Mouse (Mus musculus): ENCODE measurements at regions not wholly inside any gene's neighbourhood (a gene's known extent, or its start where the extent isn't known, plus 50 kb on each side); places are given as distances from the start of the nearest gene placed in this dataset.

DNA sequence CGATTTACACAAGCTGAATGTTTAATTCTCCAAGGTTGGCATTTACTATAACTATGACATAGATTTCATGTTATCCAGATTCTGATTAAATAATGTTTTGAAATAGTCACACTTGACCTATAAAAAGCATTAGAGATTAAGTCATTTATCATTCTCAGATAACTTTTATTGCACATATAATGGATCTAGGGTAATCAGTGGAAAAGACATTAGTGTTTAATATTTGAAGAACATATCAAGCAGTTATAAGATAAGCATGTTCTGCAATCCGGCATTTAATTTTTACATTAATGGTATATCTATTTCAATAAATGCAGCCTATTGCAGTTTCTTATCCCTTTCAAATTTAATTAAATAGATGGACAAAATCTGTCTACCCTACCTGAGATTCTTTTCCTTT, 1114.5 kb downstream of the Pla2g4a start:
- Histone ChIP-seq H3K27me3 (ENCODE audit: control insufficient read depth, insufficient read depth, low read depth, low read length) (no peaks in the 10 kb centered on the region), H3K9me3 (replicated peaks; ENCODE audit: control insufficient read depth, low read length) (no peaks in the 10 kb centered on the region), H3K4me3 (ENCODE audit: low read depth, low read length) (no peak overlapping the region), H3K4me1 (ENCODE audit: control insufficient read depth, low read depth, low read length) (no peaks in the 10 kb centered on the region), H3K36me3 (ENCODE audit: control insufficient read depth, insufficient read depth) (no peaks in the 10 kb centered on the region), H3K4me2 (ENCODE audit: low read depth, low read length) (no peak overlapping the region), H3K9ac (ENCODE audit: low read depth, low read length) (no peak overlapping the region), H3K27ac (ENCODE audit: low read length) (no peak overlapping the region)
- WGBS (ENCODE audit: insufficient replicate concordance): 55% methylated on average over 2 of the region's 2 CpGs
- no peak for ATAC-seq (ENCODE audit: low read depth)

DNA sequence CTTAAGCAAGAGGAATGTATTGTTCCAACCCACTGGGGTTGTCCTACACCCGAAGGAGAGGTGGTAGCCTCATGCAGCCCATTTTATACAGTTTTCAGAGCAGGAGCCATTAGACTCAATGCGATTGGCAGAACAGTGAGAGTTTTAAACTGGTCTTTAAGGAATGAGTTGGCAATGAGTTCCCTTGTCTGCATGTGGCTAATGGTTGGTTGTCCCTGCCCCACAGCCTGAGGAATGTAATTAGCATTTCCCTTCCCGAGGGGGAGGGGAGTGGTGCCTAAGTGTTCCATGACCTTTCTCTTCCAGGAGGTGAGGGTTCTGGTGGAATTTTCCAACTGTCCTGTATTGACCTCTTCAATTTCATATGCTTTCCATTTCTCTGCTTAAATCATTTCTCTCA, 1137.9 kb downstream of the Pla2g4a start:
- no peaks in the 10 kb centered on the region for H3K9me3 ChIP-seq (replicated peaks; ENCODE audit: control insufficient read depth, low read length)
- no peak for ATAC-seq (ENCODE audit: low read depth)
- H3K36me3 ChIP-seq (ENCODE audit: control insufficient read depth, insufficient read depth): no peaks in the 10 kb centered on the region
- no peak overlapping the region for H3K27ac ChIP-seq (ENCODE audit: low read length)
- no peak overlapping the region for H3K9ac ChIP-seq (ENCODE audit: low read depth, low read length)
- no peak overlapping the region for H3K4me2 ChIP-seq (ENCODE audit: low read depth, low read length)
- H3K4me3 ChIP-seq (ENCODE audit: low read depth, low read length): no peak overlapping the region
- H3K27me3 ChIP-seq (ENCODE audit: control insufficient read depth, insufficient read depth, low read depth, low read length): no peaks in the 10 kb centered on the region
- WGBS (ENCODE audit: insufficient replicate concordance): 52% methylated on average over 3 of the region's 3 CpGs
- no peaks in the 10 kb centered on the region for H3K4me1 ChIP-seq (ENCODE audit: control insufficient read depth, low read depth, low read length)

- Histone ChIP-seq H3K4me2 (ENCODE audit: low read depth, low read length) (no peak overlapping the region), H3K9me3 (replicated peaks; ENCODE audit: control insufficient read depth, low read length) (no peaks in the 10 kb centered on the region), H3K36me3 (ENCODE audit: control insufficient read depth, insufficient read depth) (no peaks in the 10 kb centered on the region), H3K27ac (ENCODE audit: low read length) (no peak overlapping the region), H3K4me3 (ENCODE audit: low read depth, low read length) (no peak overlapping the region), H3K27me3 (ENCODE audit: control insufficient read depth, insufficient read depth, low read depth, low read length) (no peaks in the 10 kb centered on the region), H3K4me1 (ENCODE audit: control insufficient read depth, low read depth, low read length) (no peaks in the 10 kb centered on the region), H3K9ac (ENCODE audit: low read depth, low read length) (no peak overlapping the region)
- peak; percentile 37; the same call in 1 of the 2 replicates for ATAC-seq (ENCODE audit: low read depth)
These were observed 1152.4 kb downstream of the Pla2g4a start for GRCm38 (mm10) chr1:148808707-148809106.

GRCm38 (mm10) chr1:148797110-148797509, 1164.0 kb downstream of the Pla2g4a start:
- Histone ChIP-seq H3K9ac (ENCODE audit: low read depth, low read length) (no peak overlapping the region), H3K4me2 (ENCODE audit: low read depth, low read length) (no peak overlapping the region), H3K4me3 (ENCODE audit: low read depth, low read length) (no peak overlapping the region), H3K4me1 (ENCODE audit: control insufficient read depth, low read depth, low read length) (no peaks in the 10 kb centered on the region), H3K9me3 (replicated peaks; ENCODE audit: control insufficient read depth, low read length) (no peaks in the 10 kb centered on the region), H3K36me3 (ENCODE audit: control insufficient read depth, insufficient read depth) (no peaks in the 10 kb centered on the region), H3K27ac (ENCODE audit: low read length) (no peak overlapping the region), H3K27me3 (ENCODE audit: control insufficient read depth, insufficient read depth, low read depth, low read length) (no peaks in the 10 kb centered on the region)
- no peak for ATAC-seq (ENCODE audit: low read depth)

- Histone ChIP-seq H3K9ac (ENCODE audit: low read depth, low read length) (no peak overlapping the region), H3K27ac (ENCODE audit: low read length) (no peak overlapping the region), H3K27me3 (ENCODE audit: control insufficient read depth, insufficient read depth, low read depth, low read length) (no peaks in the 10 kb centered on the region), H3K36me3 (ENCODE audit: control insufficient read depth, insufficient read depth) (no peaks in the 10 kb centered on the region), H3K9me3 (replicated peaks; ENCODE audit: control insufficient read depth, low read length) (no peaks in the 10 kb centered on the region), H3K4me2 (ENCODE audit: low read depth, low read length) (no peak overlapping the region), H3K4me3 (ENCODE audit: low read depth, low read length) (no peak overlapping the region), H3K4me1 (ENCODE audit: control insufficient read depth, low read depth, low read length) (no peaks in the 10 kb centered on the region)
- ATAC-seq (ENCODE audit: low read depth): no peak
These were observed 1210.3 kb downstream of the Pla2g4a start for GRCm38 (mm10) chr1:148750806-148751205.

GRCm38 (mm10) chr1:148722106-148722505, 1239.0 kb downstream of the Pla2g4a start:
- Histone ChIP-seq H3K27ac (ENCODE audit: low read length) (no peak overlapping the region), H3K9ac (ENCODE audit: low read depth, low read length) (no peak overlapping the region), H3K4me3 (ENCODE audit: low read depth, low read length) (no peak overlapping the region), H3K4me2 (ENCODE audit: low read depth, low read length) (no peak overlapping the region), H3K36me3 (ENCODE audit: control insufficient read depth, insufficient read depth) (no peaks in the 10 kb centered on the region), H3K4me1 (ENCODE audit: control insufficient read depth, low read depth, low read length) (no peaks in the 10 kb centered on the region), H3K9me3 (replicated peaks; ENCODE audit: control insufficient read depth, low read length) (no peaks in the 10 kb centered on the region), H3K27me3 (ENCODE audit: control insufficient read depth, insufficient read depth, low read depth, low read length) (no peaks in the 10 kb centered on the region)
- 26% methylated on average over 1 of the region's 1 CpGs for WGBS (ENCODE audit: insufficient replicate concordance)
- ATAC-seq (ENCODE audit: low read depth): no peak

DNA sequence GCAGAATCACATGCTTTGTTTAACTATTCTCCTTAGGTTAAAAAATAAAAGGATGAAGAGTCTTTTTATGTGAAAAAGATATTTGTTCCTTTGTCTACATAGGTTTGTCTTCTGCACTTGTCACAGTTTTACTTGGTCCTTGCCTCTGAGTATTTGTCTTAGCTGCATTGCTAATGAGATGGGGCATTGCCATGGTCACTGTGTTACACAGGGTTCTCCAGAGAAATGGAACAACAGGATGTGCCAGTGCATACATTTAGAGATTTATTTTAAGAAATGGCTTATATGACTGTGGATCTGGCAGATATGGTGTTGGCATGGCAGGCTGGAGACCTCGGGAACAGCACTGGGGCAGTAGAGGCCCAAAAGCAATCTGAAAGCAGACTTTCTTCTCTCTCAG, 1239.7 kb downstream of the Pla2g4a start:
- Histone ChIP-seq H3K9ac (ENCODE audit: low read depth, low read length) (no peak overlapping the region), H3K4me1 (ENCODE audit: control insufficient read depth, low read depth, low read length) (no peaks in the 10 kb centered on the region), H3K9me3 (replicated peaks; ENCODE audit: control insufficient read depth, low read length) (no peaks in the 10 kb centered on the region), H3K36me3 (ENCODE audit: control insufficient read depth, insufficient read depth) (no peaks in the 10 kb centered on the region), H3K4me3 (ENCODE audit: low read depth, low read length) (no peak overlapping the region), H3K27me3 (ENCODE audit: control insufficient read depth, insufficient read depth, low read depth, low read length) (no peaks in the 10 kb centered on the region), H3K4me2 (ENCODE audit: low read depth, low read length) (no peak overlapping the region), H3K27ac (ENCODE audit: low read length) (no peak overlapping the region)
- no peak for ATAC-seq (ENCODE audit: low read depth)
- 45% methylated on average over 1 of the region's 1 CpGs for WGBS (ENCODE audit: insufficient replicate concordance)

- no peak for ATAC-seq (ENCODE audit: low read depth)
- Histone ChIP-seq H3K9me3 (replicated peaks; ENCODE audit: control insufficient read depth, low read length) (no peaks in the 10 kb centered on the region), H3K4me3 (ENCODE audit: low read depth, low read length) (no peak overlapping the region), H3K4me2 (ENCODE audit: low read depth, low read length) (no peak overlapping the region), H3K9ac (ENCODE audit: low read depth, low read length) (no peak overlapping the region), H3K36me3 (ENCODE audit: control insufficient read depth, insufficient read depth) (no peaks in the 10 kb centered on the region), H3K27ac (ENCODE audit: low read length) (no peak overlapping the region), H3K27me3 (ENCODE audit: control insufficient read depth, insufficient read depth, low read depth, low read length) (no peaks in the 10 kb centered on the region), H3K4me1 (ENCODE audit: control insufficient read depth, low read depth, low read length) (no peaks in the 10 kb centered on the region)
- 43% methylated on average over 4 of the region's 4 CpGs for WGBS (ENCODE audit: insufficient replicate concordance)
These were observed 1240.1 kb downstream of the Pla2g4a start for GRCm38 (mm10) chr1:148720980-148721379.

GRCm38 (mm10) chr1:148708084-148708483, 1253.0 kb downstream of the Pla2g4a start:
- Histone ChIP-seq H3K4me3 (ENCODE audit: low read depth, low read length) (no peak overlapping the region), H3K9ac (ENCODE audit: low read depth, low read length) (no peak overlapping the region), H3K27me3 (ENCODE audit: control insufficient read depth, insufficient read depth, low read depth, low read length) (no peaks in the 10 kb centered on the region), H3K36me3 (ENCODE audit: control insufficient read depth, insufficient read depth) (no peaks in the 10 kb centered on the region), H3K27ac (ENCODE audit: low read length) (no peak overlapping the region), H3K4me2 (ENCODE audit: low read depth, low read length) (no peak overlapping the region), H3K9me3 (replicated peaks; ENCODE audit: control insufficient read depth, low read length) (no peaks in the 10 kb centered on the region), H3K4me1 (ENCODE audit: control insufficient read depth, low read depth, low read length) (no peaks in the 10 kb centered on the region)
- no peak for ATAC-seq (ENCODE audit: low read depth)

DNA sequence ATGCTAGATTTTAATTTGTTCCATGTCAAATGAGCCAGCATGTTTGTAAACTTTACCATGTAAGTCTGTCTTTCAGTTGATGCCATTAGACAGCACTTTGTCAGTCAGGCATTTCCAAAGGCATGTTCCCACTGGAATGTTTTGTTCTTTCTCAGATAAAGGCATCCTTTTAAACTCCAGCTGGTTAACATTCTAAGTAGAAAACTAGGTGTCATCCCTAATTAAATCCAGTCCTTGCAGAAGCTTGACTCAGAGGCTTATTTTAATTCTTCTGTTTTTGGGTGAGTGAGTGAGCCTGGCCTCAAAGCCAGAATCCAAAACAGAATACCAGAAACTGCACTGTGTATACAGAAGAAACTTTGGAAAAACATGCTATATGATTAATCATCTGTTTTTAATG, 1253.4 kb downstream of the Pla2g4a start:
- no peak overlapping the region for H3K27ac ChIP-seq (ENCODE audit: low read length)
- H3K4me1 ChIP-seq (ENCODE audit: control insufficient read depth, low read depth, low read length): no peaks in the 10 kb centered on the region
- no peaks in the 10 kb centered on the region for H3K36me3 ChIP-seq (ENCODE audit: control insufficient read depth, insufficient read depth)
- no peak overlapping the region for H3K4me2 ChIP-seq (ENCODE audit: low read depth, low read length)
- no peak for ATAC-seq (ENCODE audit: low read depth)
- H3K9me3 ChIP-seq (replicated peaks; ENCODE audit: control insufficient read depth, low read length): no peaks in the 10 kb centered on the region
- no peak overlapping the region for H3K9ac ChIP-seq (ENCODE audit: low read depth, low read length)
- H3K27me3 ChIP-seq (ENCODE audit: control insufficient read depth, insufficient read depth, low read depth, low read length): no peaks in the 10 kb centered on the region
- no peak overlapping the region for H3K4me3 ChIP-seq (ENCODE audit: low read depth, low read length)
